In genomic region chr16:32812888-32813361, GRCm38 (mm10) we compare ENCODE assay signal across 8 mouse cellular contexts. TPM values are rescaled to one million over a fixed set of nuclear protein-coding genes. Genes with fewer than 3 reads are reported as not detected.
DNase-seq lines count a peak whose midpoint lies in the region; ATAC-seq and TF ChIP-seq lines count a peak whose summit lies in the region.

No protein-coding gene starts in this region.

- in situ Hi-C loops in ES-E14 (cut with MboI; ENCODE audit: low sequenced_read_pairs in 2 of 2, unreplicated experiment in 2 of 2), result no loop called here

- peak; percentile 89 for DNase-seq in ES-E14 (ENCODE audit: low read depth, low spot score)
- peak; percentile 83 for DNase-seq in c-Kit-positive CD71-positive TER-119-positive erythroid progenitor cells, embryonic 14.5 days (ENCODE audit: low spot score)
- DNase-seq in heart, postnatal 10 days, result peak; percentile 88 to 94
- peak; percentile 70 to 85 for DNase-seq in layer of hippocampus, adult 2 months (ENCODE audit: low spot score in 2 of 2)
- DNase-seq in lung, adult 2 months, result peak; percentile 83
- DNase-seq in thymus, adult 18-20 months, result peak; percentile 59 to 70

- TF ChIP-seq POLR2A in lung, adult 2 months (IDR thresholded peaks at IDR 0.05; ENCODE audit: borderline replicate concordance, extremely low read depth, low read depth, low read length), result no peak
- TF ChIP-seq POLR2A in olfactory bulb, adult 2 months (IDR thresholded peaks at IDR 0.05; ENCODE audit: insufficient read depth, low read depth, low read length), result no peak

- peak; percentile 86 for TF ChIP-seq CTCF in layer of hippocampus, adult 2 months (conservative IDR thresholded peaks at IDR 0.05)
- peak; percentile 86 for TF ChIP-seq CTCF in lung, adult 2 months (IDR thresholded peaks at IDR 0.05; ENCODE audit: insufficient read depth, low read length)
- TF ChIP-seq CTCF in olfactory bulb, adult 2 months (IDR thresholded peaks at IDR 0.05; ENCODE audit: insufficient read depth, low read depth, low read length), result 0 out of 2 replicates have a peak, but pooled peaks have one; percentile 31

- no peaks in the 10 kb centered on the region for H3K9me3 ChIP-seq in ES-E14 (ENCODE audit: control insufficient read depth, insufficient read depth, low read depth, low read length)
- no peaks in the 10 kb centered on the region for H3K9me3 ChIP-seq in forebrain, embryonic 13.5 days (replicated peaks)

- intact Hi-C loops in heart, postnatal 10 days (cut with DNase I), result loop anchor here (1.0 to 5.0 kb wide), 2 partner anchors 116 to 211 kb away; no protein-coding TSS in a partner anchor

- no peaks in the 10 kb centered on the region for H3K36me3 ChIP-seq in ES-E14 (ENCODE audit: control insufficient read depth, insufficient read depth, low read length, poor library complexity, severe bottlenecking)
- H3K36me3 ChIP-seq in forebrain, embryonic 13.5 days (ENCODE audit: poor library complexity, severe bottlenecking), result no peaks in the 10 kb centered on the region

- WGBS in forebrain, embryonic 13.5 days, result 3% methylated on average over 9 of the region's 9 CpGs
- 1% methylated on average over 9 of the region's 9 CpGs for WGBS in lung, adult 2 months
- WGBS in olfactory bulb, adult 2 months, result under 1% methylated on average over 9 of the region's 9 CpGs

- ATAC-seq in forebrain, embryonic 13.5 days, result peak; percentile 41; the same call in 1 of the 2 replicates

- H3K27ac ChIP-seq in ES-E14 (ENCODE audit: insufficient read depth, low read depth, low read length, poor library complexity, severe bottlenecking), result no peak overlapping the region
- no peak overlapping the region for H3K27ac ChIP-seq in forebrain, embryonic 13.5 days
- no peak overlapping the region for H3K27ac ChIP-seq in layer of hippocampus, adult 2 months
- H3K27ac ChIP-seq in olfactory bulb, adult 2 months (ENCODE audit: insufficient read depth, low read depth, low read length), result no peak overlapping the region

- H3K4me3 ChIP-seq in ES-E14 (ENCODE audit: insufficient read depth in 1 of 2, low read depth in 1 of 2, low read length in 2 of 2, poor library complexity in 1 of 2, severe bottlenecking in 1 of 2), result peak overlapping the region in 1 of 2 experiments; percentile 34; a peak in 2 of 4 replicates
- H3K4me3 ChIP-seq in forebrain, embryonic 13.5 days, result no peak overlapping the region
- no peak overlapping the region; the same call in 1 of the 2 replicates for H3K4me3 ChIP-seq in layer of hippocampus, adult 2 months
- no peak overlapping the region for H3K4me3 ChIP-seq in lung, adult 2 months (replicated peaks; ENCODE audit: extremely low read depth, low read depth, low read length)
- H3K4me3 ChIP-seq in olfactory bulb, adult 2 months (ENCODE audit: insufficient read depth, low read depth, low read length), result no peak overlapping the region

- no peaks in the 10 kb centered on the region for H3K27me3 ChIP-seq in forebrain, embryonic 13.5 days

- H3K4me2 ChIP-seq in forebrain, embryonic 13.5 days, result peak overlapping the region; percentile 30; the same call in 1 of the 2 replicates

- peaks cover 6 to 16% of the 10 kb centered on the region in 2 experiments for H3K4me1 ChIP-seq in ES-E14 (ENCODE audit: control insufficient read depth in 2 of 2, insufficient read depth in 2 of 2, low read length in 2 of 2, poor library complexity in 1 of 2)
- H3K4me1 ChIP-seq in forebrain, embryonic 13.5 days, result peaks cover 13% of the 10 kb centered on the region
- H3K4me1 ChIP-seq in lung, adult 2 months (ENCODE audit: control insufficient read depth, insufficient read depth, low read length), result no peaks in the 10 kb centered on the region; the same call in 1 of the 2 replicates
- H3K4me1 ChIP-seq in olfactory bulb, adult 2 months (ENCODE audit: control insufficient read depth, insufficient read depth, low read length), result peaks cover 5% of the 10 kb centered on the region; the same call in 1 of the 2 replicates

- H3K9ac ChIP-seq in ES-E14 (ENCODE audit: insufficient read depth, low read depth, low read length, poor library complexity, severe bottlenecking), result peak overlapping the region; percentile 62; the same call in 1 of the 2 replicates
- no peak overlapping the region for H3K9ac ChIP-seq in forebrain, embryonic 13.5 days

TF ChIP-seq in ES-E14, 5 proteins besides CTCF, POLR2A, EP300 and RAD21:
- TF ChIP-seq ZC3H11A (IDR thresholded peaks at IDR 0.05; ENCODE audit: borderline replicate concordance, low read depth, low read length), result peak; percentile 94
- TF ChIP-seq HCFC1 (IDR thresholded peaks at IDR 0.05; ENCODE audit: borderline replicate concordance, insufficient read depth, low read length), result no peak
TF ChIP-seq in ES-E14: peak in this region for 1.

RNA-seq across cellular contexts. Expression of gene Smbd1, which starts 2.6 kb away (rescaled TPM):
- 0.58 TPM in 1 of 2 replicates, not detected in the other for total RNA-seq in ES-E14 (2012; rRNA removed)
- not detected in 2 replicates for polyA plus RNA-seq in forebrain, embryonic 13.5 days (2015; fragmentation: Nextera tagmentation; extraction: Ambion mirVana)
- total RNA-seq in heart, postnatal 10 days (2021), result not detected
- total RNA-seq in layer of hippocampus, adult 2 months (2021), result not detected
- polyA plus RNA-seq in lung, adult 2 months (2012; rRNA removed), result 2.3 and 3.0 TPM in 2 replicates
- not detected in 2 replicates for polyA plus RNA-seq in olfactory bulb, adult 2 months (2012; ENCODE audit: insufficient read depth, insufficient read length, low replicate concordance, missing spikeins)

RNA-seq across cellular contexts. Expression of gene Muc20, which starts 15.7 kb away (rescaled TPM):
- not detected in 2 replicates for total RNA-seq in ES-E14 (2012; rRNA removed)
- not detected in 2 replicates for polyA plus RNA-seq in forebrain, embryonic 13.5 days (2015; fragmentation: Nextera tagmentation; extraction: Ambion mirVana)
- under 1 TPM in 1 of 2 experiments, not detected in 1; 0.12 TPM for total RNA-seq in heart, postnatal 10 days (2021)
- not detected for total RNA-seq in layer of hippocampus, adult 2 months (2021)
- 9.0 and 11.8 TPM in 2 replicates for polyA plus RNA-seq in lung, adult 2 months (2012; rRNA removed)
- not detected in 2 replicates for polyA plus RNA-seq in olfactory bulb, adult 2 months (2012; ENCODE audit: insufficient read depth, insufficient read length, low replicate concordance, missing spikeins)

Comparison
In these comparisons a context has a peak if more than half of its experiments do, and no peak if none do; other contexts are left out.
1. CTCF ChIP-seq: peak in every context shown above with its lines; median percentile 86 in layer of hippocampus, adult 2 months; 86 in lung, adult 2 months; 31 in olfactory bulb, adult 2 months.